Mouse (Mus musculus) hindbrain, embryonic 12.5 days (tissue): ENCODE data around the gene Drg1. TPM values are rescaled to one million over a fixed set of nuclear protein-coding genes. Genes with fewer than 3 reads are reported as not detected.

ENCODE experiments used
- ATAC-seq: fragments of 200-750 bp; cut with Nextera tagmentation; 2 replicates; pipeline ENCODE4 v1.8.0; 2017; ENCODE audit warnings: moderate TSS enrichment; ENCODE audit not compliant: low FRiP score
- H3K27ac ChIP-seq: fragments of 300-500 bp; sonication (generic); 2 replicates; pipeline ENCODE4 v1.5.1; 2016; ENCODE audit warnings: mild to moderate bottlenecking
- H3K27me3 ChIP-seq: fragments of 300-500 bp; sonication (generic); 2 replicates; pipeline ENCODE4 v1.6.1; 2016; ENCODE audit warnings: mild to moderate bottlenecking
- H3K36me3 ChIP-seq: fragments of 300-500 bp; sonication (generic); 2 replicates; pipeline ENCODE4 v1.6.1; 2016; ENCODE audit warnings: mild to moderate bottlenecking
- H3K4me1 ChIP-seq: fragments of 300-500 bp; sonication (generic); 2 replicates; pipeline ENCODE4 v1.6.1; 2016
- H3K4me2 ChIP-seq: fragments of 300-500 bp; sonication (generic); replicated peaks from 2 replicates; pipeline ENCODE4 v1.6.1; 2016; ENCODE audit warnings: mild to moderate bottlenecking
- H3K4me3 ChIP-seq: fragments of 300-500 bp; sonication (generic); 2 replicates; pipeline ENCODE4 v1.5.1; 2016; ENCODE audit warnings: mild to moderate bottlenecking
- H3K9ac ChIP-seq: fragments of 300-500 bp; sonication (generic); 2 replicates; pipeline ENCODE4 v1.6.1; 2016; ENCODE audit warnings: mild to moderate bottlenecking, moderate library complexity
- H3K9me3 ChIP-seq: fragments of 300-500 bp; sonication (generic); replicated peaks from 2 replicates; pipeline ENCODE4 v1.6.1; 2016; ENCODE audit warnings: mild to moderate bottlenecking
- WGBS: fragments of 180-500 bp; shearing (Covaris S2); methylation state at CpG from one replicate; pipeline ENCODE4 v1.1.7; 2016; 5-methylcytosine and 5-hydroxymethylcytosine counted together
- polyA plus RNA-seq: library from polyadenylated mRNA; unstranded; fragments of >200 nt; fragmentation: Nextera tagmentation; extraction: Ambion mirVana; gene quantifications from 2 replicates; pipeline ENCODE4 v1.2.1, GENCODE M21; 2016

Drg1 gene
- polyA plus RNA-seq, 1 experiment from 2014 or later, result 240 TPM

DNA sequence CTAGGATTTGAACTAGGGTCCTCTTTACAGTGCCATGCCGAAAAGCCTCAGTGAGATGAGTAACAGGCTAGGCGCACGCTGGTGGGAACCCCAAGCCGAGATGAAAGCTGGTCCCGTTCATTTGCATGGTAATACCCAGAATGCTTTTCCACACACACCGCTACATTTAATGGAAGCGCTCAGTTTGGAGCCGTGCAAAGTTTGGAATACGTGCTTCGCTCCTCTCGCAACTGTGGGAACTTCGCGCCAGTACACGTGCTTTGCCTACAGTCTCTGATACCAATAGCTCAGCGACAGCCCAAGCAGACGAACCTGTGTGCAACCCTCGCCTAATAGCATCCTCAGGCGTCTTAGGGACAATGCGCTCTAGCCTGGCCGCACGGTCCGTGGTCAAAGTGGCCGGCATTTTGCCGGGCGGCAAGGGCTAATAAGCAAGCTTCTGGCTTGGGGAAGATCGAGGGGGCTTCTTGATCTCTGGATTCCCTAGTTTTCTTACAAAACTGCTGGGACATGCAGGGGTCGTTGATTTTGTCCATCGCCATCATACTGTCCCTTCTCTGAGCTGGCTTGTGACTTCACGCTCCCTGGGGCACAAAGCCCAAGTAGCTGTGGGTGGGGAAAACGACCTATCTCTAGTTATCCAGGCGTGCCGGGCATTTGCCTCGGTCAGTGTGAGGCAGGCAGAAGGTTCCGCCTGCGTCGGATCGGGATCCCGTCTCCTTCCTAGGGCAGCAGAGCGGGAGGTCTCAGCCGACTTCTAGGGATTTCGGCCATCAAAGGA, 22.5 kb upstream of the Drg1 start, which contains the start of gene Patz1:
Gene Patz1 (plus strand): TSS at position 354 of the 781 bp plus-strand sequence.
- Histone ChIP-seq H3K27ac (peak within 1 kb of the TSS; percentile 100), H3K4me2 (peak within 1 kb of the TSS; percentile 99), H3K9ac (peak within 1 kb of the TSS; percentile 96), H3K27me3 (no peaks in the 10 kb centered on the region), H3K4me1 (peaks cover 24% of the 10 kb centered on the region), H3K4me3 (peak within 1 kb of the TSS; percentile 92), H3K9me3 (no peaks in the 10 kb centered on the region), H3K36me3 (no peaks in the 10 kb centered on the region)
- ATAC-seq, result peak; percentile 41
- WGBS, result under 1% methylated on average over 41 of the region's 41 CpGs

DNA sequence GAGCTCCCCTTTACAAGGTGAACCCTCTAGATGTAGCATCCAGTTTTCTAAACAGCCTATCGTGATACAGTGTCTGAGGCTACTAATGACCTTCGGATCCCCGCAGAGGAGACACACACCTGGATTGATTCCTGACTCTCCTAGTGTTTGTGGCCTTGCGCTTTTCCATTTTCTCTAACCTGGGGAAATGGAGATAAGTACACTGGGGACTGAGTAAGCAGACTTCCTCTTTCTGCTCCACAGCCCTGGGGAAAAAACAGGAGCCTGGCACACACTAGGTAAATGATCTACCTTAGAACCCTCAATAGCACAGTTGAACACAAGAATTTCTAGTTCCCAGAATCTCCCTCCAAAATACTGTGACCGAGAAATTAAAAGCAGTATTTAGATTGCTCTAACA, 21.7 kb upstream of the Drg1 start:
- H3K27ac ChIP-seq, result 0 out of 2 replicates have a peak overlapping the region, but pooled peaks have one; percentile 100
- ATAC-seq, result no peak
- no peaks in the 10 kb centered on the region for H3K9me3 ChIP-seq
- peaks cover 16% of the 10 kb centered on the region for H3K4me1 ChIP-seq
- H3K27me3 ChIP-seq, result no peaks in the 10 kb centered on the region
- no peaks in the 10 kb centered on the region for H3K36me3 ChIP-seq
- peak overlapping the region; percentile 96; the same call in 1 of the 2 replicates for H3K9ac ChIP-seq
- H3K4me3 ChIP-seq, result no peak overlapping the region
- peak overlapping the region; percentile 99 for H3K4me2 ChIP-seq
- WGBS, result 68% methylated on average over 5 of the region's 5 CpGs

DNA sequence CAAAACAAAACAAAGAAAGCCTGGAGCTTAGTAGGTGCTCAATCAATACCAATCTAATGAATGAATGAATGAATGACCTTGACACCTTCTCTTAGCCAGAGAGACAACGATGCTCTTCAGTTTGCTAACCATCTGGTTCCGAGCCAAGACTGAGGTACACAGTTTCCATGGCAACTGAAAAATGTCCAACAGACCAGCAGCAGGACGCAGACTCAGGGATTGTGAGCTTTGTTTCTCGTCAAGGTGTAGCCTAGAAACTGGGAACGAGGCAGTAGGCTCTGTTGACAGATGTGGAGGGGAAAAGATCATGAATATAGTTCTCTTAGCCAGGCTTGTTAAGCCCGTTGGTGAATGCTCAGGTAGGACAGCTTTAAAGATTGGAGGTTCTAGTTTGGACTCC, 20.9 kb upstream of the Drg1 start:
- WGBS, result 31% methylated on average over 6 of the region's 6 CpGs
- H3K27ac ChIP-seq, result 0 out of 2 replicates have a peak overlapping the region, but pooled peaks have one; percentile 23

DNA sequence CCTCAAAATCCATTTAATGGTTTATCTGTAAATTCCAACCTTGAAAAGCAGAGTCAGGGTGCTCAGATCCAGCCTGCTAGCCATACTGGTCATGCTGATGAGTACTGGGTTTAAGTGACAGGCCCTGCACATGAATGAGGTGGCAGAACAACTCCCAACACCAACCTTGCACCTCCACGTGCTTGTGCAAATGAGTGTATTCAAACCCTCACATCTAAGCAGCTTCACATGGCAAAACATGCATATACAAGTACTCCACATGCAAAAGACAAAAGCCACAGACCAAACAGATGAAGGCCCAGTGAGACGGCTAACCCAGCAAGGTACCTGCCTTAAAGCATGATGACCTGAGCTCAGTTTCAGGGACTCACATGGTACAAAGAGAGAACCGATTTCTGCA, 19.7 kb upstream of the Drg1 start:
- Histone ChIP-seq H3K4me1 (peaks cover 13% of the 10 kb centered on the region), H3K27ac (no peak overlapping the region), H3K4me3 (no peak overlapping the region), H3K9ac (no peak overlapping the region), H3K4me2 (no peak overlapping the region), H3K27me3 (no peaks in the 10 kb centered on the region), H3K36me3 (no peaks in the 10 kb centered on the region), H3K9me3 (peaks cover 5% of the 10 kb centered on the region)
- ATAC-seq, result no peak
- WGBS, result 84% methylated on average over 3 of the region's 3 CpGs

More for the DNA sequence above, 20.9 kb upstream of the Drg1 start:
- H3K36me3 ChIP-seq, result no peaks in the 10 kb centered on the region
- H3K4me1 ChIP-seq, result peaks cover 13% of the 10 kb centered on the region
- H3K4me2 ChIP-seq, result no peak overlapping the region
- H3K4me3 ChIP-seq, result no peak overlapping the region
- no peaks in the 10 kb centered on the region for H3K27me3 ChIP-seq
- H3K9me3 ChIP-seq, result no peaks in the 10 kb centered on the region
- ATAC-seq, result no peak
- H3K9ac ChIP-seq, result no peak overlapping the region

DNA sequence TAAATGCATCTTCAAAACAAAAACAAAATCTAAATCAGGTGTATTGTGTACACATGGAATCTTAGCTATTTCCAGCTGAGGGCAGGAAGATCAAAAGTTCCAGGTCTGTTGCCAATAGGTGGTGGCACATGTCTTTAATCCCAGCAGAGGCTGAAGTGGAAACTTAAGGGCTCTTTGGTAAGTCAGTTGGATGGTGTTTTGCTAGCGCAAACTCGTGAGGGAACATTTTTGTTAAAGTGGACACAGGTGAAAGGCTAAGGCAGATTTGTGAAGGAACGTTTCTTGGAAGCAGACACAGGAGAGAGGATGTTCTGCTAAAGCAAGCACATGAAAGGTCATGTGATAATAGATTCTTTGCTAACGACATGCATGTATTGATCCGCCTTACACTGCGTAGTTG, 17.4 kb upstream of the Drg1 start:
- H3K4me3 ChIP-seq, result no peak overlapping the region
- peaks cover 5% of the 10 kb centered on the region for H3K9me3 ChIP-seq

DNA sequence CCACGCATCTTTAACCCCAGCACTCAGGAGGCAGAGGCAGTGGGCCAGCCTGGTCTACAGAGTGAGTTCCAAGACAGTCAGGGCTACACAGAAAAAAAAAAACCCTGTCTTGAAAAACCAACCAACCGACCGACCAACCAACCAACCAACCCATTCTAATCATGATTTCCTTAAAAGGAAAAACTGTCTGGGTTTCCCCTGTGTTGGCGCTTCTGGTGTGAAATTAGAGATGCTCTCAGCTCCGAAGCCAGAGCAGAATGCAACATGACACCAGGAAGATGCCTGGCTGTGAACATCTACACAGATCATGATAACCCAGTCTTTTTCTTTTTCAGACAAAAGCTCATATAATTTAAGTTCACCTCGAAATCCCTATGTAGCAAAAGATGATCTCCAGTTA, 16.7 kb upstream of the Drg1 start:
- Histone ChIP-seq H3K4me3 (no peak overlapping the region), H3K9me3 (peaks cover 5% of the 10 kb centered on the region), H3K4me2 (no peak overlapping the region), H3K27me3 (no peaks in the 10 kb centered on the region), H3K4me1 (peaks cover 8% of the 10 kb centered on the region), H3K36me3 (no peaks in the 10 kb centered on the region), H3K27ac (no peak overlapping the region), H3K9ac (no peak overlapping the region)
- 80% methylated on average over 6 of the region's 6 CpGs for WGBS
- no peak for ATAC-seq

More for the DNA sequence above, 17.4 kb upstream of the Drg1 start:
- H3K9ac ChIP-seq, result no peak overlapping the region
- WGBS, result 92% methylated on average over 6 of the region's 6 CpGs
- no peak for ATAC-seq
- peaks cover 13% of the 10 kb centered on the region for H3K4me1 ChIP-seq
- H3K36me3 ChIP-seq, result no peaks in the 10 kb centered on the region
- H3K27ac ChIP-seq, result no peak overlapping the region
- no peak overlapping the region for H3K4me2 ChIP-seq
- no peaks in the 10 kb centered on the region for H3K27me3 ChIP-seq

DNA sequence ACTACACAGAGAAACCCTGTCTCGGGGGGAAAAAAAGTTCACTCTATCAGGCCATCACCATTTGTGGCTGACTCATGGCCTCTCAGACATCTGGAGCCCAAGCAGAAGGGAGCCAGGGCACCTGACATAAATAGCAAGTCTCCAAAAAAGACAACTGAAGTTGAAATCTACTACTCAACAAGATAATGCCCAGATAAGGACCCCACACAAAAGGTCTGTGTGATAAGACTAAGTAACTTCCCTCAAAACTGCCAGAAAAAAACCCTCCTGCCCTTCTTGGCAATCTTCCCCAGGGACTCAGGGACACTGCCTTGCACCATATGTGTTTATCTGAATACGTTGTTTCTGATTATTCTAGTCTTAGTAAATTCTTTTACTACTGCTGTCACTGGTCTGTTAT, 13.5 kb upstream of the Drg1 start:
- H3K27me3 ChIP-seq, result no peaks in the 10 kb centered on the region
- no peak overlapping the region for H3K9ac ChIP-seq
- H3K27ac ChIP-seq, result no peak overlapping the region
- no peaks in the 10 kb centered on the region for H3K36me3 ChIP-seq
- 82% methylated on average over 2 of the region's 2 CpGs for WGBS
- H3K4me2 ChIP-seq, result no peak overlapping the region
- H3K4me3 ChIP-seq, result no peak overlapping the region
- peaks cover 5% of the 10 kb centered on the region for H3K9me3 ChIP-seq
- no peaks in the 10 kb centered on the region for H3K4me1 ChIP-seq
- no peak for ATAC-seq

DNA sequence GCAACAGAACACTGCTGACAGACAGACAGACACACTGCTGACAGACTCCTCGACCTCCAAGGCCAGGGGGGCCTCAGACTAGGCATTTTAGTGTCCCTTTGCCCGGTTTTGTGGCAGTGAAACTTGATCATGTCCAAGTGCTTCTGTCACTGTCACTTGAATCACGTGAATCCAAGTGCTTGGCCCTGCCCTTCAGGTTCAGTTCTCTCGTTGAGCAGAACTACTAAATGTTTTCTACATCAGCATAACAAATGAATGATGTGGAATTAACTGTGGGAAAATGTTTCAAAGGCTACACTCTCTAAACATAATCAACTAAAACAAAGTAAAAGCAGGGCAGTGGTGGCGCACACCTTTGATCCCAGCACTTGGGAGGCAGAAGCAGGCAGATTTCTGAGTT, 12.1 kb upstream of the Drg1 start:
- 59% methylated on average over 5 of the region's 5 CpGs for WGBS
- H3K4me2 ChIP-seq, result no peak overlapping the region

DNA sequence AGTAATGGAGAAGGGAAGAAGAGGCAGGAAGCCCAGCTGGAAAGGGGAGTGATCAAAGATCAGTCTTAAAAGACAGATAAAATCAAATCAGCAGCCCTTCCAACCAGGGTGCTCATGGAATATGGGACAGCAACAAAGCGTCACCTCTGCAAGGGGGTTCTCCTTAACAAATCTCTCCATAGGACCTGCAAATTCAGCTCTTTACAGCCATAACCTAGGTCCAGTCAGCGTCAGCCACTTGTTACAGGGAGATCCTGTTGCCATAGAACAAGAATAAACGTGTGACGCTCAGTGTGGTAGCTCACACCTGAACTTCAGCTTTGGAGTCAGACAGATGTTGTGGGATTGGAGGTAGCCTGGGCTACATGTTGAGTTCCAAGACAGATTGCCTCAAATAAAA, 3.0 kb upstream of the Drg1 start:
- ATAC-seq, result no peak
- Histone ChIP-seq H3K4me1 (peaks cover 15% of the 10 kb centered on the region), H3K9ac (no peak overlapping the region), H3K9me3 (no peaks in the 10 kb centered on the region), H3K27ac (no peak overlapping the region), H3K4me2 (no peak overlapping the region), H3K27me3 (no peaks in the 10 kb centered on the region), H3K36me3 (0 out of 2 replicates have a peak, but pooled peaks cover under 1% of the 10 kb centered on the region), H3K4me3 (no peak overlapping the region)
- WGBS, result 48% methylated on average over 4 of the region's 4 CpGs

More for the DNA sequence above, 12.1 kb upstream of the Drg1 start:
- H3K9me3 ChIP-seq, result peaks cover 5% of the 10 kb centered on the region
- no peaks in the 10 kb centered on the region for H3K36me3 ChIP-seq
- H3K27ac ChIP-seq, result no peak overlapping the region
- H3K4me1 ChIP-seq, result no peaks in the 10 kb centered on the region
- H3K9ac ChIP-seq, result no peak overlapping the region
- no peak overlapping the region for H3K4me3 ChIP-seq
- ATAC-seq, result no peak
- H3K27me3 ChIP-seq, result no peaks in the 10 kb centered on the region

DNA sequence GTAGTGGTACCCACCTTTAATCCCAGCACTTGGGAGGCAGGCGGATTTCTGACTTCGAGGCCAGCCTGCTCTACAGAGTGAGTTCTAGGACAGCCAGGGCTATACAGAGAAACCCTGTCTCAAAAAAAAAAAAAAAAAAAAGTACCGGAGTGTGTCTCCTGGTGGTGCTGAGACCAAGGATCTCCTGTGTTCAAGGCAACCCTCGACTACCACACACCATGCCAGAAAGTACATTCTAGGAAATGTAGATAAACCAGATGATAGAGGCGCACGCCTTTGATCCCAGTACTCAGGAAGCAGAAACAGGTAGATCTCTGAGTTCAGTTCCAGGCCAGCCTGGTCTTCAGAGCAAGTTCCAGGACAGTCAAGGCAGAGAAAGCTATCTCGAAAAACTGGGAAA, 918 bp upstream of the Drg1 start:
- ATAC-seq, result no peak; the same call in 1 of the 2 replicates
- H3K4me2 ChIP-seq, result peak overlapping the region; percentile 78
- 59% methylated on average over 7 of the region's 7 CpGs for WGBS
- peaks cover 29% of the 10 kb centered on the region for H3K4me1 ChIP-seq
- H3K36me3 ChIP-seq, result peaks cover 18% of the 10 kb centered on the region
- no peaks in the 10 kb centered on the region for H3K27me3 ChIP-seq
- peak overlapping the region; percentile 98 for H3K9ac ChIP-seq
- peak overlapping the region; percentile 93 for H3K4me3 ChIP-seq
- H3K9me3 ChIP-seq, result no peaks in the 10 kb centered on the region
- peak overlapping the region; percentile 96 for H3K27ac ChIP-seq

DNA sequence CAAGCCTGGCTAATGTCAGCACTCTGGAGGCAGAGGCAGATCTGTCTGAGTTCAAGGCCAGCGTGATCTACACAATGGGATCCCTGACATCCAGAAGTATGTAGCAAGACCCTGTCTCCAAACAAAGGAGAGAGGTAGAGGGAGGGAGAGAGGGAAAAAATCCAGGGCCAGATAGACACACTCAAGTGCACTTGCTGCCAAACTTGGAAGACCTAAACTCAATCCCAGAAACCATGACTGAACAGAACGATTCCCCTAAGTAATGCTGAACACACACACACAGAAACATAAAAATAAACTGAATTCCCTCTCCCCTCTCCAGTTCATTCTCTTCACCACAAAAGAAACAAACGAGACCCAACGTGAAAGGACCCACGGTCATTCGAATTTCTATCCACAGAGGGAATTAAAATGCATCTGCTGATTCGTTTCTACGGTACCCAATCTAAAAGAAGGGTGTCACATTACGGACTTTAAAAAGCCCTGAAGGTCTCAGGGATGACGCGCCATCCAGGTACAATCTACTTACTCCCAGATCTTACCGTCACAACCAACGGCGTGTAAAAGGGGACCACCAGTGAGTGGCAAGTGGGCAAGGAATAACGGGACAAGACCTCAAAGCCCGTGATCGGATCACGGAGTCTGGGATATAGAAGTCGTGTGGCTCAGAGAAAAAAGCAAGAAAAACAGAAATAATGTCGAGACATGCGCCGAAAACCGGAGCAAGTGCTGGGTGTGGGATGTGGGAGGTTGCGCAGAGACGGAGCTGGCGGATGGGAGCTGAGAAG, 730 bp downstream of the Drg1 start:
- Histone ChIP-seq H3K27me3 (no peaks in the 10 kb centered on the region), H3K9me3 (no peaks in the 10 kb centered on the region), H3K27ac (peak overlapping the region; percentile 96), H3K4me2 (peak overlapping the region; percentile 78), H3K9ac (peak overlapping the region; percentile 98), H3K36me3 (peaks cover 35% of the 10 kb centered on the region), H3K4me1 (peaks cover 29% of the 10 kb centered on the region), H3K4me3 (peak overlapping the region; percentile 93)
- ATAC-seq, result peak; percentile 15
- 1% methylated on average over 26 of the region's 26 CpGs for WGBS

DNA sequence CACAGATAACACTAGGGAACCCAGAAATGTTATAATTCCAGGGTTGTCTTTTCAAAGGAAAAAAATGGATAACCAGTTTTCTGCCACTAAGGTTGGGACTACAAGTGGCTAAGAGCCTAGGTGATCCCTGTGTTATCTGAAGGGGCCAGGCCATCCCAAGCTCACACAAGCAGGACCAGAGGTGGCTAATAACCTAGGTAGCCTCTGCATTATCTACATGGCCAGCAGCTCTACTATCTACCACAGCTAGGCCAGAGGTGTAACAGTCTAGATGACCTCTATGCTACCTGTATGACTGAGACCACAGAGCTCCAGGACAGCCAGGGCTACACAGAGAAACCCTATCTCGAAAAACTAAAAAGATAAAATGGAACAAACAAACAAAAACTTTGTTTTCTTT, 6.7 kb downstream of the Drg1 start:
- H3K4me1 ChIP-seq, result peaks cover 16% of the 10 kb centered on the region
- H3K27me3 ChIP-seq, result no peaks in the 10 kb centered on the region
- no peaks in the 10 kb centered on the region for H3K9me3 ChIP-seq
- H3K36me3 ChIP-seq, result peaks cover 78% of the 10 kb centered on the region
- no peak overlapping the region for H3K9ac ChIP-seq
- no peak overlapping the region for H3K4me2 ChIP-seq
- H3K4me3 ChIP-seq, result no peak overlapping the region
- ATAC-seq, result no peak
- 100% methylated on average over 1 of the region's 1 CpGs for WGBS
- H3K27ac ChIP-seq, result no peak overlapping the region
